Mouse (Mus musculus): Measurements from ENCODE around the gene Olfr715b.
"Not testable (repeated sequence)": the region's sequence is repeated elsewhere in the genome, so short reads cannot be mapped to it uniquely, and the experiment has no call there.

Olfr715b gene

DNA sequence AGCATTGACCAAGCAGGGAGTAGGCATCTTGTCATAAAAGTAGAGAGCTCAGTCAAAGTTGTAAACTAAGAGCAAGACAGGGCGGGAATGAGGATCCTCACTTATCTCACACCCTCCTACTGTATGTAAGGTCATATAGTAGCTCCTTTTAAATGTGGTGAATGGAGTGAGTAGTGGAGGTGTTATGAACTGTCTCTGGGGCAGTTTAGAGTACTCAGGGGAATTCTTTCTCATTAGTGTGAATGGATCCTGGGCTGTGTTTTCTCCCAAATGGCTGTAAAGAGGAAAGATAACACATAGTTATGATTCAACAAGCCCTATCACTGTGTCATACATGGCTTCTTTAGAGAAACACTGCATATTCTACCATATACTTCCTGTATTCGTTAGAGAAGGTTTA is at the start of gene Olfr715b:
Gene Olfr715b, minus strand, starts transcription at position 101 of the 400 bp plus-strand sequence.
- DNase-seq (ENCODE audit: low spot score in 2 of 2) = not testable (repeated sequence)

DNA sequence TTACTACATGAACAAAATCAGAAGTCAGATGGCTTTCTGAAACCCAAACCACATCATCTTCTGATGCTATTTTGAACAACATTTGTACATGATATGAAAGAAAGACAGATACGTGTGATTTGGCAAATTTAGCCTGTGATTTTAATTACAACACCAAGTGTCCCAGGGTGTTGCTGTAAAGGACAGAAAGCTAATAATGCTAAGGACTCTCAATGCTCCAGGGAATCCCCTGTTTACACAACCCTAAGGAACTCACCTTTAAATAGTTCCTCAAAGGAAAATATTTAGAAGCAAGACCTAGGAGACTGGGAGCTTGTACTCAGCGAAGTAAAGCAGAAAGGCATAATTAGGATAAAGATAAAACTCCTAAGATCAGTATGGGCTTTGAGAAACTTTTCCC is 27.9 kb upstream of the Olfr715b start, which contains the start of gene Olfr716:
Gene Olfr716, plus strand, starts transcription at position 301 of the 400 bp plus-strand sequence.
- not testable (repeated sequence) for DNase-seq (ENCODE audit: low spot score in 2 of 2)

GRCm38 (mm10) chr7:107130983-107131382 is 20.8 kb upstream of the Olfr715b start, which contains the start of gene Olfr715:
Gene Olfr715 (minus strand): TSS chr7:107131083.
- DNase-seq (ENCODE audit: low spot score in 2 of 2) = not testable (repeated sequence)

- no peak for DNase-seq (ENCODE audit: low spot score in 2 of 2)
These were observed 17.2 kb downstream of the Olfr715b start, which contains the start of gene Olfr17 for GRCm38 (mm10) chr7:107092920-107093319. Gene Olfr17 (plus strand): TSS chr7:107093220.

GRCm38 (mm10) chr7:107070681-107071080 is 39.5 kb downstream of the Olfr715b start, which contains the start of gene Olfr714:
Gene Olfr714 (plus strand): TSS chr7:107070981.
- no peak for DNase-seq (ENCODE audit: low spot score in 2 of 2)

Measured in spleen, postnatal 14 days (tissue).